Mouse (Mus musculus): Measurements from ENCODE around the gene Acap2.

GRCm38 (mm10) chr16:31209911-31210310, 8.9 kb upstream of the Acap2 start:
- TF ChIP-seq POLR2A (IDR thresholded peaks at IDR 0.05; ENCODE audit: low read depth, low read length) (no peak), CTCF (IDR thresholded peaks at IDR 0.05; ENCODE audit: extremely low read depth, insufficient read depth, insufficient read length, insufficient replicate concordance) (no peak)
